Mouse (Mus musculus) c-Kit-positive CD71-negative TER-119-negative erythroid progenitor cells, embryonic 14.5 days (primary cell): ENCODE measurements around the gene Trio.
"Not testable (repeated sequence)": the region's sequence is repeated elsewhere in the genome, so short reads cannot be mapped to it uniquely, and the experiment has no call there.

Experiments
- DNase-seq: peaks from one replicate; pipeline ENCODE4 v3.0.0-alpha.2; 2013; ENCODE audit warnings: low read depth

Trio gene

GRCm38 (mm10) chr15:27770513-27771196 lies 255.0 kb downstream of the Trio start:
- no peak for DNase-seq

GRCm38 (mm10) chr15:27761416-27761815 lies 264.2 kb downstream of the Trio start:
- no peak for DNase-seq

GRCm38 (mm10) chr15:27760655-27761054 lies 265.0 kb downstream of the Trio start:
- no peak for DNase-seq

GRCm38 (mm10) chr15:27759890-27760289 lies 265.8 kb downstream of the Trio start:
- no peak for DNase-seq

- no peak for DNase-seq
These were observed 267.0 kb downstream of the Trio start for GRCm38 (mm10) chr15:27758680-27759079.

GRCm38 (mm10) chr15:27756426-27756825 lies 269.2 kb downstream of the Trio start:
- DNase-seq = no peak

GRCm38 (mm10) chr15:27754571-27755260 lies 270.9 kb downstream of the Trio start:
- no peak for DNase-seq

- DNase-seq = no peak
These were observed 271.7 kb downstream of the Trio start for GRCm38 (mm10) chr15:27753923-27754322.

GRCm38 (mm10) chr15:27752677-27753342 lies 272.8 kb downstream of the Trio start:
- DNase-seq = no peak

GRCm38 (mm10) chr15:27751612-27752405 lies 273.8 kb downstream of the Trio start:
- DNase-seq = peak; percentile 34

GRCm38 (mm10) chr15:27748739-27749138 lies 276.9 kb downstream of the Trio start:
- no peak for DNase-seq

GRCm38 (mm10) chr15:27747512-27747911 lies 278.1 kb downstream of the Trio start:
- DNase-seq = no peak

GRCm38 (mm10) chr15:27744995-27745394 lies 280.7 kb downstream of the Trio start:
- no peak for DNase-seq

- no peak for DNase-seq
These were observed 285.6 kb downstream of the Trio start for GRCm38 (mm10) chr15:27740080-27740479.

- no peak for DNase-seq
These were observed 293.8 kb downstream of the Trio start for GRCm38 (mm10) chr15:27731818-27732217.

- DNase-seq = no peak
These were observed 299.4 kb downstream of the Trio start for GRCm38 (mm10) chr15:27726228-27726627.

GRCm38 (mm10) chr15:27724796-27725680 lies 300.6 kb downstream of the Trio start:
- DNase-seq = no peak

- no peak for DNase-seq
These were observed 301.4 kb downstream of the Trio start for GRCm38 (mm10) chr15:27724298-27724697.

- no peak for DNase-seq
These were observed 301.9 kb downstream of the Trio start for GRCm38 (mm10) chr15:27723746-27724145.

GRCm38 (mm10) chr15:27720297-27720696 lies 305.4 kb downstream of the Trio start:
- DNase-seq = not testable (repeated sequence)

GRCm38 (mm10) chr15:27718668-27719067 lies 307.0 kb downstream of the Trio start:
- DNase-seq = no peak
